In the genomic region with DNA sequence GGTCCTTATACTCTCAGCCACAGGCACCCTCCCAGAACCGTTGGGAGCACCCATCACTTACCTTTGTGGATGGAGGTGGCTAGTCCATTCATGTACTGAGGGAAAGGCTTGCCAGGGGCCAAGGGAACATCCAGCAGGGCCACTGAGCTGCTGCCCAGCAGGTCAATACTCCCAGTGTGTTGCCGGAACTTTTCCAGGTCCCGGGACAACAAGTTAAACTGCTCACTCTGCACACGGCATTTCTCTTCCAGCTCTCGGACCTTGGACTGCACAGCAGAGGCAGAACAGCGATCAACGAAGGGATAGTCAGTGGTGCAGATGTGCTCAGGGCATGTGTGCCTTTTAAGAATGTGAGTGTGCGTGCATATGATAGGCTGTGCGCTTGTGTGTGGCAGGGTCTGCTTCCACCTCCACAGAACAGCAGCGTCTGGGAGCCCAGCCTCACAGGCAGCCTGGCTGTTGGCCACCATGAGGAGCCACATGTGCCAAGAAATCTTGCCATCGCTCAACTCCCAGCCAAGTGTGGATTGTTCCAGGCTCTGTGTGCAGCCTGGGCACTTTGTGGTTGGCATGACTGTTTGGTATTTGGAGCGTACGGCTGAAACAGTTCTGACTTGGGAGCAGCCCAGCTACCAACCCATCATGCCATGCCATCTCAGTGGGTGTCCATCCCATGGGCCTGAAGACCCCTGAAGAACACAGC, we compare ENCODE assay signal across 12 mouse cellular contexts.
DNase-seq lines count a peak whose midpoint lies in the region; ATAC-seq lines count a peak whose summit lies in the region.
"Had no signal": no experiment of that assay in that cellular context is flagged by ENCODE, and none has a peak within 500 bp of the region (broad histone marks: within the 10 kb centered on the region; RNA-seq: fewer than 3 reads in every experiment).

No protein-coding gene starts in this region.

- no peaks in the 10 kb centered on the region for H3K9me3 ChIP-seq in hindbrain, embryonic 15.5 days
- 0 out of 2 replicates have a peak, but pooled peaks cover 4% of the 10 kb centered on the region for H3K9me3 ChIP-seq in hindbrain, embryonic 13.5 days
- H3K9me3 ChIP-seq: heart, embryonic 15.5 days had no signal

- peaks cover 40% of the 10 kb centered on the region for H3K4me1 ChIP-seq in hindbrain, embryonic 15.5 days (replicated peaks)
- peaks cover 22% of the 10 kb centered on the region for H3K4me1 ChIP-seq in hindbrain, embryonic 13.5 days (replicated peaks)
- H3K4me1 ChIP-seq: limb, embryonic 12.5 days had no signal

- peak; percentile 49; the same call in 1 of the 2 replicates for ATAC-seq in hindbrain, embryonic 15.5 days (ENCODE audit: low FRiP score, low read depth)
- no peak for ATAC-seq in hindbrain, embryonic 13.5 days (ENCODE audit: low FRiP score)

- peak; percentile 16 for DNase-seq in adrenal gland, postnatal 14 days
- no peak for DNase-seq in adrenal gland, postnatal 25 days
- DNase-seq in layer of hippocampus, adult 9-10 months (ENCODE audit: low spot score), result peak; percentile 62
- peak; percentile 86 for DNase-seq in right cerebral cortex, postnatal 25 days
- no peak for DNase-seq in MN1 (ENCODE audit: low spot score)
- no peak for DNase-seq in spleen, postnatal 36 days (ENCODE audit: low spot score in 2 of 2)
- DNase-seq: thymus, adult 18-20 months had no signal

- WGBS in hindbrain, embryonic 15.5 days, result 77% methylated on average over 13 of the region's 13 CpGs
- WGBS in hindbrain, embryonic 13.5 days, result 87% methylated on average over 13 of the region's 13 CpGs

- H3K27ac ChIP-seq in hindbrain, embryonic 15.5 days (replicated peaks), result 0 out of 2 replicates have a peak overlapping the region, but pooled peaks have one; percentile 38
- H3K27ac ChIP-seq in hindbrain, embryonic 13.5 days, result no peak overlapping the region
- H3K27ac ChIP-seq: heart, embryonic 15.5 days; limb, embryonic 12.5 days; macrophage had no signal

- H3K9ac ChIP-seq in hindbrain, embryonic 15.5 days, result no peak overlapping the region
- H3K9ac ChIP-seq in hindbrain, embryonic 13.5 days, result no peak overlapping the region
- H3K9ac ChIP-seq: heart, embryonic 15.5 days; limb, embryonic 12.5 days had no signal

- H3K27me3 ChIP-seq in hindbrain, embryonic 15.5 days, result no peaks in the 10 kb centered on the region
- H3K27me3 ChIP-seq in hindbrain, embryonic 13.5 days, result no peaks in the 10 kb centered on the region
- H3K27me3 ChIP-seq: heart, embryonic 15.5 days; limb, embryonic 12.5 days had no signal

- H3K36me3 ChIP-seq in hindbrain, embryonic 15.5 days, result peaks cover 9% of the 10 kb centered on the region; the same call in 1 of the 2 replicates
- H3K36me3 ChIP-seq in hindbrain, embryonic 13.5 days, result peaks cover 12% of the 10 kb centered on the region
- H3K36me3 ChIP-seq: heart, embryonic 15.5 days; limb, embryonic 12.5 days had no signal

- no peak overlapping the region for H3K4me3 ChIP-seq in hindbrain, embryonic 15.5 days
- no peak overlapping the region for H3K4me3 ChIP-seq in hindbrain, embryonic 13.5 days
- H3K4me3 ChIP-seq: heart, embryonic 15.5 days; limb, embryonic 12.5 days had no signal

- H3K4me2 ChIP-seq in hindbrain, embryonic 15.5 days, result no peak overlapping the region
- no peak overlapping the region for H3K4me2 ChIP-seq in hindbrain, embryonic 13.5 days
- H3K4me2 ChIP-seq: heart, embryonic 15.5 days; limb, embryonic 12.5 days had no signal

Comparison
In these comparisons a context has a peak if more than half of its experiments do, and no peak if none do; other contexts are left out.
1. DNase-seq: peak in adrenal gland, postnatal 14 days (single experiment), layer of hippocampus, adult 9-10 months (single experiment) and right cerebral cortex, postnatal 25 days (single experiment); none in adrenal gland, postnatal 25 days (single experiment), MN1 (single experiment) and spleen, postnatal 36 days (0 of 2).